Mouse (Mus musculus) bone marrow, adult 2 months (tissue): ENCODE results near the gene Miga1. TPM values are rescaled to one million over a fixed set of nuclear protein-coding genes. Genes with fewer than 3 reads are reported as not detected.

Experiments used
- H3K27ac ChIP-seq: fragments of 200-500 bp; 2 replicates; pipeline ENCODE4 v1.5.1; 2012; ENCODE audit warnings: low read depth, mild to moderate bottlenecking, control low read depth, inconsistent platforms, low read length; ENCODE audit not compliant: control insufficient read depth, poor library complexity, insufficient read depth
- H3K4me1 ChIP-seq: fragments of 200-500 bp; 2 replicates; pipeline ENCODE4 v1.6.1; 2011; ENCODE audit warnings: low read length; ENCODE audit not compliant: control insufficient read depth, insufficient read depth
- H3K4me3 ChIP-seq: fragments of 200-500 bp; replicated peaks from 2 replicates; pipeline ENCODE3; 2011; ENCODE audit warnings: mild to moderate bottlenecking, low read depth, low read length, control low read depth; ENCODE audit not compliant: control insufficient read depth
- CTCF ChIP-seq: fragments of 200-500 bp; IDR thresholded peaks from 2 replicates; pipeline ENCODE4 v1.5.1; 2011; ENCODE audit warnings: low read length, control low read depth; ENCODE audit not compliant: control insufficient read depth, insufficient read depth
- POLR2A ChIP-seq: fragments of 200-500 bp; IDR thresholded peaks from 2 replicates; pipeline ENCODE4 v1.6.1; 2011; ENCODE audit warnings: low read depth, mild to moderate bottlenecking, control low read depth, low read length, borderline replicate concordance; ENCODE audit not compliant: control insufficient read depth
- WGBS: fragments of 180-500 bp; shearing (Covaris S2); methylation state at CpG from one replicate; pipeline ENCODE4 v1.1.7; 2018; 5-methylcytosine and 5-hydroxymethylcytosine counted together
- polyA plus RNA-seq: library from polyadenylated mRNA; stranded (reverse); fragments of >200 nt; gene quantifications from 2 replicates; pipeline ENCODE4 v1.2.4, GENCODE M21; 2011; ENCODE audit warnings: low replicate concordance; ENCODE audit not compliant: missing spikeins, insufficient read depth, insufficient read length

The Miga1 gene
- polyA plus RNA-seq, 1 experiment, result 2.8 TPM

DNA sequence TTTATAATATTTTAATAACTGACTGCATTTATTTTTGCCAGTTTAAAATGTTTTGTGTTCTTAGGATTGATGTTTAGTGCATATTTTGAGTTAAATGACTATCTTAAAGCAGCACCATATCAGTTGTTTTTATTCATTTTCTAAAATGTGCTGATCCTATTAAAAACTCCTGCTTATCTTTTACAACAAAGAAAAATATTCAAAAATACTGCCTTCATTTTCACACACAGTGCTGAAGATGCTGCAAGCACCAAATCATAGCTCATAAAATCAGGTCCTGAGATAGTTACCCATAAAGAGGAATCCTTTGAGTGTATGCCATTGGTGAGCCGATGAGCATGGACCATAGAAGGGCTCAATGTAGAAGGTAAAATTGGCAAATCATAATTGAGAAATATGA is 105.0 kb downstream of the Miga1 start:
- no peak overlapping the region for H3K27ac ChIP-seq
- H3K4me1 ChIP-seq, result no peaks in the 10 kb centered on the region; the same call in 1 of the 2 replicates
- TF ChIP-seq CTCF, result no peak
- no peak for TF ChIP-seq POLR2A
- no peak overlapping the region for H3K4me3 ChIP-seq
- 69% methylated on average over 1 of the region's 1 CpGs for WGBS

DNA sequence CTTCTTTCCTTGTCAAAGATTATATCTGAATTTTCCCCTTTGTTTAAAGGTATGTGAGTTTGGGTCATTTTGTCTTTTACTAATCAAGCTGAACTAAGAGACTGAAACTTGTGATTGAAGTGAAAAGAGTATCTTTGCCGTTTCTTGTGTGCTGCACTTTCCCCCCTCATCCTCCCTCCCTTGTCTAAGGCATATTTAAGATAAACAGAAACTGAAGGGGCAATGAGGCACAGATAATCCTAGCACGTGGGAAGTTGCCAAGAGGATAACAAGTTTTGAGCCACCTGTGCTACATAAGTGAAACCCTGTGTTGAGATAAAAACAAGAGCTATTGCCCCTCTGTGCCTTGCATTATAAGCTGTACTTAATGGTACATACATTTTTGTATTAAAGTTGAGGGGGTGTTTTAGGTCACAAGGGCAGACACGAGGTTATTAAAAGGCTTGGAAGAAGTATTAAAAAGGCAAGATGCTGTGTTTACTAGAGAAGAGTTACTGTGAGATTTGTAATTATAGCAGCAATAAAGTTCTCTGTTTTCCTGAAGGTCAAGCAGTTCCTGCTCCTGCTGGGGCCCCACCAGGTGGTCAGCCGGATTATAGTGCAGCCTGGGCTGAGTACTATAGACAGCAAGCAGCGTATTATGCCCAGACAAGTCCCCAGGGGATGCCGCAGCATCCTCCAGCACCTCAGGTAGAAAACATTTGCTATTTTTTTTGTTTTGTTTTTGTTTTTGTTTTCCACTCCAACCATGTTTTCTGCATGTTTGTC is 108.7 kb downstream of the Miga1 start:
- WGBS, result 68% methylated on average over 6 of the region's 6 CpGs
- no peak for TF ChIP-seq CTCF
- no peak for TF ChIP-seq POLR2A

DNA sequence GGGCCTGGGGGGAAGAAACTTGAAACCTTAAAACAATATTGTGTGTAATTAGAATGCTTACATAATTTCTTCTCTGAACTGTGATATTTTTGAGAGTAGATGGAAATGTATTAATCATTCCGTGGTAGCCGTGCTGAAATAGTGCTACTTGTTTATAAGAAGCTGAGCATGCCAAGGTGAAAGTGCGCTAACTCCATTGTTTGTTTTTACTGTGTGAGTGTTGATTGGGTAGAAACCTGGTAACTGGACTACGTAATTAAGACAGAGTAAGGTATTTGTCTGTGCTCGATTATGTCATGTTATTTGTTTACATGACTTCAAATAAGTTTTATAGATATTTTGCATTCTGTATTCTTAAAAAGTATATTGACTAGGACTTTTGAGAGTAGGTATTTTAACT is 110.9 kb downstream of the Miga1 start:
- H3K4me1 ChIP-seq, result no peaks in the 10 kb centered on the region
- WGBS, result 94% methylated on average over 5 of the region's 5 CpGs
- no peak overlapping the region for H3K4me3 ChIP-seq
- TF ChIP-seq CTCF, result no peak
- no peak for TF ChIP-seq POLR2A
- H3K27ac ChIP-seq, result no peak overlapping the region

More for the DNA sequence above, 108.7 kb downstream of the Miga1 start:
- Histone ChIP-seq H3K4me3 (no peak overlapping the region), H3K27ac (no peak overlapping the region), H3K4me1 (no peaks in the 10 kb centered on the region; the same call in 1 of the 2 replicates)

GRCm38 (mm10) chr3:152228843-152229242 is 111.4 kb downstream of the Miga1 start:
- WGBS, result 76% methylated on average over 7 of the region's 7 CpGs
- Histone ChIP-seq H3K4me1 (no peaks in the 10 kb centered on the region), H3K27ac (no peak overlapping the region), H3K4me3 (no peak overlapping the region)
- TF ChIP-seq POLR2A (no peak), CTCF (no peak)

DNA sequence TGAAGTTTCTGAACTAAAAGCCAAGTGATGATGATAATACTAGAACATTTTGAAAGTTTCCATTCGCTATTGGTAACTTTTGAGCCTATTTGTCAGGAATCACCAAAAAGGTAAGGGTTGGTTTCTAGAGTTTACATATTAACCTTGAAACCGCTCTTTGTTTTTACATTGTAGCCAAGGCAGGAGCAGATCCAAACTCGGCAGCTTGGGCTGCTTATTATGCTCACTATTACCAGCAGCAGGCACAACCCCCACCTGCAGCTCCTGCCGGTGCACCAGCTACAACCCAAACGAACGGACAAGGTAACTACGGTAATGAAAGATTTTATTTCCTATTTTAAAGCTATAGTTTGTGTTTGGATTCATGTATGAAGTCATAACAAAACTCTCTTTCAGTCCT is 114.3 kb downstream of the Miga1 start:
- Histone ChIP-seq H3K27ac (no peak overlapping the region), H3K4me1 (no peaks in the 10 kb centered on the region), H3K4me3 (no peak overlapping the region)
- TF ChIP-seq POLR2A (no peak), CTCF (no peak)
- 91% methylated on average over 7 of the region's 7 CpGs for WGBS

DNA sequence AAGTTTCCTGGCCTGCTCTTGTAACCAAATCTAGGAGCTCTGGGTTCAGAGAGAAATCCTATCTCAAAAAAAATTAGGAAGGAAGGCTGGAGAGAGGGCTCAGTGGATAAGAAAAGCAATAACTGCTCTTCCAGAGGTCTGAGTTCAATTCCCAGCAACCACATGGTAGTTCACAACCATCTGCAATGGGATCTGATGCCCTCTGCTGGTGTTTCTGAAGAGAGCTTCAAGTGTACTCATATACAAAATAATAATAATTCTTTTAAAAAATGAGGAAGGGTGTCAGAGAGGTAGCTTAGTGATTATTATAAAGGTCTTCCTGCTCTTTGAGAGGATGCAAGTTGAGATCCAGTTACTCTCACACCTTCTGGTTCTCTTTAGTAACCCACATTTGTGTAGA is 115.3 kb downstream of the Miga1 start:
- no peak overlapping the region for H3K4me3 ChIP-seq
- H3K27ac ChIP-seq, result no peak overlapping the region
- H3K4me1 ChIP-seq, result no peaks in the 10 kb centered on the region
- no peak for TF ChIP-seq POLR2A
- TF ChIP-seq CTCF, result no peak

Other genes starting within 250 kb of the Miga1 start
- gene Gipc2, start 174.2 kb downstream of the Miga1 start, polyA plus RNA-seq, result 4.1 TPM in 1 of 2 replicates, not detected in the other
- 25.3 and 37.8 TPM in 2 replicates for gene Dnajb4, start 130.1 kb downstream of the Miga1 start, polyA plus RNA-seq
- gene Fubp1, start 130.0 kb downstream of the Miga1 start, polyA plus RNA-seq, result 47.1 and 78.2 TPM in 2 replicates
- 2.3 and 7.3 TPM in 2 replicates for gene Nexn, start 74.1 kb downstream of the Miga1 start, polyA plus RNA-seq
- 16.6 and 29.3 TPM in 2 replicates for gene Usp33, start 6.1 kb upstream of the Miga1 start, polyA plus RNA-seq
- 11.5 and 13.2 TPM in 2 replicates for gene Zzz3, start 55.1 kb upstream of the Miga1 start, polyA plus RNA-seq